Mouse (Mus musculus): Measurements from ENCODE around the gene Trpc3. TPM values are rescaled to one million over a fixed set of nuclear protein-coding genes. Genes with fewer than 3 reads are reported as not detected.
"Not testable (repeated sequence)": the region's sequence is repeated elsewhere in the genome, so short reads cannot be mapped to it uniquely, and the experiment has no call there.

Gene Trpc3
- polyA plus RNA-seq, 1 experiment from 2014 or later = 3.3 TPM

- Histone ChIP-seq H3K9me3 (no peaks in the 10 kb centered on the region), H3K9ac (no peak overlapping the region), H3K4me2 (replicated peaks) (no peak overlapping the region), H3K27me3 (replicated peaks) (no peaks in the 10 kb centered on the region), H3K4me3 (replicated peaks) (no peak overlapping the region), H3K4me1 (replicated peaks) (no peaks in the 10 kb centered on the region), H3K27ac (no peak overlapping the region), H3K36me3 (no peaks in the 10 kb centered on the region)
- 82% methylated on average over 3 of the region's 3 CpGs for WGBS
- ATAC-seq = no peak
Observed at GRCm38 (mm10) chr3:36643354-36643753, 46.6 kb downstream of the Trpc3 start.

GRCm38 (mm10) chr3:36642736-36643135, 47.2 kb downstream of the Trpc3 start:
- Histone ChIP-seq H3K4me2 (replicated peaks) (no peak overlapping the region), H3K9ac (no peak overlapping the region), H3K9me3 (no peaks in the 10 kb centered on the region), H3K4me3 (replicated peaks) (no peak overlapping the region), H3K36me3 (no peaks in the 10 kb centered on the region), H3K27ac (no peak overlapping the region), H3K4me1 (replicated peaks) (no peaks in the 10 kb centered on the region), H3K27me3 (replicated peaks) (no peaks in the 10 kb centered on the region)
- no peak for ATAC-seq
- WGBS = 75% methylated on average over 13 of the region's 13 CpGs

- Histone ChIP-seq H3K4me2 (replicated peaks) (no peak overlapping the region), H3K36me3 (no peaks in the 10 kb centered on the region), H3K27me3 (replicated peaks) (no peaks in the 10 kb centered on the region), H3K4me3 (replicated peaks) (no peak overlapping the region), H3K4me1 (replicated peaks) (no peaks in the 10 kb centered on the region), H3K9me3 (no peaks in the 10 kb centered on the region), H3K9ac (no peak overlapping the region), H3K27ac (no peak overlapping the region)
- no peak for ATAC-seq
- 64% methylated on average over 2 of the region's 2 CpGs for WGBS
Observed at GRCm38 (mm10) chr3:36640787-36641186, 49.2 kb downstream of the Trpc3 start.

GRCm38 (mm10) chr3:36635449-36635848, 54.5 kb downstream of the Trpc3 start:
- Histone ChIP-seq H3K4me2 (replicated peaks) (no peak overlapping the region), H3K9ac (no peak overlapping the region), H3K27ac (no peak overlapping the region), H3K4me3 (replicated peaks) (no peak overlapping the region), H3K36me3 (no peaks in the 10 kb centered on the region), H3K27me3 (replicated peaks) (no peaks in the 10 kb centered on the region), H3K9me3 (no peaks in the 10 kb centered on the region), H3K4me1 (replicated peaks) (no peaks in the 10 kb centered on the region)
- ATAC-seq = peak; percentile 67
- WGBS = 17% methylated on average over 4 of the region's 4 CpGs

- WGBS = 74% methylated on average over 2 of the region's 2 CpGs
- ATAC-seq = no peak
Observed at GRCm38 (mm10) chr3:36626803-36627202, 63.2 kb downstream of the Trpc3 start.

GRCm38 (mm10) chr3:36618181-36618580, 71.8 kb downstream of the Trpc3 start:
- H3K4me3 ChIP-seq (replicated peaks) = no peak overlapping the region
- no peak for ATAC-seq
- 67% methylated on average over 7 of the region's 7 CpGs for WGBS

More at GRCm38 (mm10) chr3:36626803-36627202, 63.2 kb downstream of the Trpc3 start:
- no peak overlapping the region for H3K27ac ChIP-seq
- no peak overlapping the region for H3K4me3 ChIP-seq (replicated peaks)
- H3K4me1 ChIP-seq (replicated peaks) = no peaks in the 10 kb centered on the region
- no peak overlapping the region for H3K9ac ChIP-seq
- H3K9me3 ChIP-seq = no peaks in the 10 kb centered on the region
- H3K27me3 ChIP-seq (replicated peaks) = no peaks in the 10 kb centered on the region
- H3K36me3 ChIP-seq = no peaks in the 10 kb centered on the region
- H3K4me2 ChIP-seq (replicated peaks) = no peak overlapping the region

GRCm38 (mm10) chr3:36613908-36614255, 76.1 kb downstream of the Trpc3 start:
- H3K4me2 ChIP-seq (replicated peaks) = peak overlapping the region; percentile 83
- ATAC-seq = no peak
- no peak overlapping the region for H3K27ac ChIP-seq
- 70% methylated on average over 5 of the region's 5 CpGs for WGBS
- no peak overlapping the region for H3K4me3 ChIP-seq (replicated peaks)
- no peak overlapping the region for H3K9ac ChIP-seq
- H3K4me1 ChIP-seq (replicated peaks) = no peaks in the 10 kb centered on the region
- H3K9me3 ChIP-seq = no peaks in the 10 kb centered on the region
- H3K36me3 ChIP-seq = no peaks in the 10 kb centered on the region
- no peaks in the 10 kb centered on the region for H3K27me3 ChIP-seq (replicated peaks)

More at GRCm38 (mm10) chr3:36618181-36618580, 71.8 kb downstream of the Trpc3 start:
- H3K4me2 ChIP-seq (replicated peaks) = no peak overlapping the region
- H3K9ac ChIP-seq = no peak overlapping the region
- no peaks in the 10 kb centered on the region for H3K36me3 ChIP-seq
- no peaks in the 10 kb centered on the region for H3K9me3 ChIP-seq
- H3K27me3 ChIP-seq (replicated peaks) = no peaks in the 10 kb centered on the region
- no peaks in the 10 kb centered on the region for H3K4me1 ChIP-seq (replicated peaks)
- no peak overlapping the region for H3K27ac ChIP-seq

GRCm38 (mm10) chr3:36613202-36613907, 76.6 kb downstream of the Trpc3 start, which contains the start of gene Bbs7:
TSS of gene Bbs7 (minus strand) at chr3:36613477.
- Histone ChIP-seq H3K9ac (peak within 1 kb of the TSS; percentile 70), H3K4me1 (replicated peaks) (no peaks in the 10 kb centered on the region), H3K27ac (no peak within 1 kb of the TSS), H3K4me3 (replicated peaks) (peak within 1 kb of the TSS; percentile 72), H3K9me3 (no peaks in the 10 kb centered on the region), H3K4me2 (replicated peaks) (peak within 1 kb of the TSS; percentile 83), H3K36me3 (no peaks in the 10 kb centered on the region), H3K27me3 (replicated peaks) (no peaks in the 10 kb centered on the region)
- 4% methylated on average over 38 of the region's 38 CpGs for WGBS
- ATAC-seq = peak; percentile 100

GRCm38 (mm10) chr3:36612687-36613086, 77.3 kb downstream of the Trpc3 start:
- Histone ChIP-seq H3K9me3 (no peaks in the 10 kb centered on the region), H3K4me1 (replicated peaks) (no peaks in the 10 kb centered on the region), H3K9ac (peak overlapping the region; percentile 70), H3K4me3 (replicated peaks) (peak overlapping the region; percentile 72), H3K36me3 (no peaks in the 10 kb centered on the region), H3K4me2 (replicated peaks) (peak overlapping the region; percentile 83), H3K27ac (no peak overlapping the region), H3K27me3 (replicated peaks) (no peaks in the 10 kb centered on the region)
- peak; percentile 34 for ATAC-seq
- WGBS = 2% methylated on average over 6 of the region's 6 CpGs

GRCm38 (mm10) chr3:36605894-36606783, 83.8 kb downstream of the Trpc3 start:
- H3K27ac ChIP-seq = no peak overlapping the region
- H3K9me3 ChIP-seq = no peaks in the 10 kb centered on the region
- H3K4me1 ChIP-seq (replicated peaks) = no peaks in the 10 kb centered on the region
- no peak overlapping the region for H3K4me2 ChIP-seq (replicated peaks)
- WGBS = 69% methylated on average over 7 of the region's 7 CpGs
- H3K9ac ChIP-seq = no peak overlapping the region
- no peak for ATAC-seq
- no peaks in the 10 kb centered on the region for H3K27me3 ChIP-seq (replicated peaks)
- no peak overlapping the region for H3K4me3 ChIP-seq (replicated peaks)
- no peaks in the 10 kb centered on the region for H3K36me3 ChIP-seq

GRCm38 (mm10) chr3:36599773-36600172, 90.2 kb downstream of the Trpc3 start:
- whole genome bisulfite sequencing = 89% methylated on average over 8 of the region's 9 CpGs
- not testable (repeated sequence) for ATAC-seq, H3K36me3 ChIP-seq

GRCm38 (mm10) chr3:36598811-36599210, 91.2 kb downstream of the Trpc3 start:
- Histone ChIP-seq H3K4me2 (replicated peaks) (no peak overlapping the region), H3K4me1 (replicated peaks) (no peaks in the 10 kb centered on the region), H3K27me3 (replicated peaks) (no peaks in the 10 kb centered on the region), H3K9me3 (no peaks in the 10 kb centered on the region), H3K4me3 (replicated peaks) (no peak overlapping the region), H3K9ac (no peak overlapping the region), H3K36me3 (no peaks in the 10 kb centered on the region), H3K27ac (no peak overlapping the region)
- 46% methylated on average over 3 of the region's 3 CpGs for WGBS
- no peak for ATAC-seq

More at GRCm38 (mm10) chr3:36599773-36600172, 90.2 kb downstream of the Trpc3 start:
- H3K4me2 ChIP-seq (replicated peaks); H3K4me1 ChIP-seq (replicated peaks); H3K9me3 ChIP-seq; H3K27ac ChIP-seq; H3K9ac ChIP-seq; H3K4me3 ChIP-seq (replicated peaks); H3K27me3 ChIP-seq (replicated peaks): not testable (repeated sequence)

All from intestine, embryonic 15.5 days (tissue).